Mouse (Mus musculus) heart, adult 2 months (tissue): ENCODE measurements around the gene Rab4b.

ENCODE experiments used
- CTCF ChIP-seq: fragments of 200-600 bp; IDR thresholded peaks from 2 replicates; pipeline ENCODE4 v1.8.1; 2022; ENCODE audit warnings: antibody characterized with exemption, mild to moderate bottlenecking, moderate library complexity
- EP300 ChIP-seq: fragments of 200-500 bp; IDR thresholded peaks from 2 replicates; pipeline ENCODE4 v1.6.1; 2011; ENCODE audit warnings: low read depth, low read length, control low read depth; ENCODE audit not compliant: insufficient read depth
- POLR2A ChIP-seq: fragments of 200-500 bp; IDR thresholded peaks from 2 replicates; pipeline ENCODE4 v1.6.1; 2011; ENCODE audit warnings: mild to moderate bottlenecking, low read depth, low read length, control low read depth; ENCODE audit not compliant: insufficient read depth

- TF ChIP-seq POLR2A (no peak), CTCF (no peak), EP300 (no peak)
Observed at GRCm38 (mm10) chr7:27153205-27153764, 25.4 kb downstream of the Rab4b start, which contains the start of gene Cyp2t4.
